Mouse (Mus musculus) lung, embryonic 16.5 days (tissue): Measurements from ENCODE around the gene Mmp24. TPM values are rescaled to one million over a fixed set of nuclear protein-coding genes. Genes with fewer than 3 reads are reported as not detected.

Source experiments
- ATAC-seq: fragments of 200-750 bp; cut with Nextera tagmentation; 2 replicates; pipeline ENCODE4 v1.8.0; 2017; ENCODE audit warnings: low read depth, mild to moderate bottlenecking, moderate library complexity
- H3K27ac ChIP-seq: fragments of 300-500 bp; sonication (generic); 2 replicates; pipeline ENCODE4 v1.5.1; 2014; ENCODE audit warnings: mild to moderate bottlenecking, control low read depth, low read length
- H3K27me3 ChIP-seq: fragments of 300-500 bp; sonication (generic); 2 replicates; pipeline ENCODE4 v1.6.1; 2014; ENCODE audit warnings: low read depth, low read length, mixed read lengths; ENCODE audit not compliant: control insufficient read depth, insufficient read depth
- H3K36me3 ChIP-seq: fragments of 300-500 bp; sonication (generic); 2 replicates; pipeline ENCODE4 v1.6.1; 2014; ENCODE audit warnings: low read length; ENCODE audit not compliant: control insufficient read depth, insufficient read depth
- H3K4me1 ChIP-seq: fragments of 300-500 bp; sonication (generic); replicated peaks from 2 replicates; pipeline ENCODE4 v1.6.1; 2014; ENCODE audit warnings: low read length, mixed read lengths; ENCODE audit not compliant: control insufficient read depth, insufficient read depth
- H3K4me2 ChIP-seq: fragments of 300-500 bp; sonication (generic); 2 replicates; pipeline ENCODE4 v1.6.1; 2014; ENCODE audit warnings: low read depth, low read length, control low read depth
- H3K4me3 ChIP-seq: fragments of 300-500 bp; sonication (generic); 2 replicates; pipeline ENCODE4 v1.5.1; 2014; ENCODE audit warnings: mild to moderate bottlenecking, low read length, control low read depth
- H3K9ac ChIP-seq: fragments of 300-500 bp; sonication (generic); 2 replicates; pipeline ENCODE4 v1.6.1; 2014; ENCODE audit warnings: low read length, control low read depth
- H3K9me3 ChIP-seq: fragments of 300-500 bp; sonication (generic); 2 replicates; pipeline ENCODE4 v1.6.1; 2016; ENCODE audit warnings: low read length; ENCODE audit not compliant: control insufficient read depth
- WGBS: fragments of 180-500 bp; shearing (Covaris S2); extraction: QIAGEN DNeasy Blood & Tissue Kit; methylation state at CpG from one replicate; pipeline ENCODE4 v1.1.7; 2014; 5-methylcytosine and 5-hydroxymethylcytosine counted together
- polyA plus RNA-seq: library from polyadenylated mRNA; unstranded; fragments of >200 nt; fragmentation: Nextera tagmentation; extraction: Ambion mirVana; gene quantifications from 2 replicates; pipeline ENCODE4 v1.2.1, GENCODE M21; 2015

The Mmp24 gene
- polyA plus RNA-seq, 1 experiment from 2014 or later = 0.06 TPM

GRCm38 (mm10) chr2:155860102-155860501, 85.0 kb downstream of the Mmp24 start:
- H3K9me3 ChIP-seq = no peaks in the 10 kb centered on the region
- 80% methylated on average over 7 of the region's 7 CpGs for WGBS
- H3K4me2 ChIP-seq = no peak overlapping the region

GRCm38 (mm10) chr2:155861581-155861980, 86.4 kb downstream of the Mmp24 start:
- Histone ChIP-seq H3K9ac (no peak overlapping the region), H3K27me3 (no peaks in the 10 kb centered on the region), H3K4me3 (no peak overlapping the region), H3K4me2 (no peak overlapping the region), H3K27ac (no peak overlapping the region), H3K9me3 (no peaks in the 10 kb centered on the region), H3K36me3 (peaks cover 2% of the 10 kb centered on the region; the same call in 1 of the 2 replicates), H3K4me1 (peaks cover 4% of the 10 kb centered on the region; the same call in 1 of the 2 replicates)
- no peak for ATAC-seq
- WGBS = 86% methylated on average over 6 of the region's 6 CpGs

More at GRCm38 (mm10) chr2:155860102-155860501, 85.0 kb downstream of the Mmp24 start:
- ATAC-seq = no peak
- H3K4me3 ChIP-seq = no peak overlapping the region
- H3K4me1 ChIP-seq = peaks cover 4% of the 10 kb centered on the region; the same call in 1 of the 2 replicates
- peaks cover 5% of the 10 kb centered on the region for H3K36me3 ChIP-seq
- no peak overlapping the region for H3K9ac ChIP-seq
- H3K27me3 ChIP-seq = no peaks in the 10 kb centered on the region
- H3K27ac ChIP-seq = no peak overlapping the region

- Histone ChIP-seq H3K9ac (no peak overlapping the region), H3K4me1 (peaks cover 4% of the 10 kb centered on the region; the same call in 1 of the 2 replicates), H3K27me3 (no peaks in the 10 kb centered on the region), H3K4me3 (no peak overlapping the region), H3K36me3 (no peaks in the 10 kb centered on the region), H3K4me2 (no peak overlapping the region), H3K9me3 (no peaks in the 10 kb centered on the region), H3K27ac (no peak overlapping the region)
- 64% methylated on average over 13 of the region's 13 CpGs for WGBS
- ATAC-seq = peak; percentile 64; the same call in 1 of the 2 replicates
Measured at GRCm38 (mm10) chr2:155862573-155863300, 87.6 kb downstream of the Mmp24 start.

GRCm38 (mm10) chr2:155863301-155863867, 88.2 kb downstream of the Mmp24 start:
- H3K9ac ChIP-seq = no peak overlapping the region
- no peaks in the 10 kb centered on the region for H3K9me3 ChIP-seq
- WGBS = 58% methylated on average over 11 of the region's 11 CpGs
- no peak overlapping the region for H3K27ac ChIP-seq
- H3K4me2 ChIP-seq = no peak overlapping the region
- H3K27me3 ChIP-seq = no peaks in the 10 kb centered on the region
- H3K36me3 ChIP-seq = no peaks in the 10 kb centered on the region
- ATAC-seq = no peak
- peaks cover 4% of the 10 kb centered on the region; the same call in 1 of the 2 replicates for H3K4me1 ChIP-seq
- H3K4me3 ChIP-seq = no peak overlapping the region

Other genes with a start within 250 kb of the Mmp24 start
- 27.7 and 32.0 TPM in 2 replicates for gene Gss, start 182.5 kb upstream of the Mmp24 start, polyA plus RNA-seq
- gene Myh7b, start 164.1 kb upstream of the Mmp24 start, polyA plus RNA-seq = 0.18 and 0.75 TPM in 2 replicates
- 119 and 123 TPM in 2 replicates for gene Trpc4ap, start 83.0 kb upstream of the Mmp24 start, polyA plus RNA-seq
- 47.0 and 49.0 TPM in 2 replicates for gene Edem2, start 45.9 kb upstream of the Mmp24 start, polyA plus RNA-seq
- not detected in 2 replicates for gene Gm17581, start 39.5 kb upstream of the Mmp24 start, polyA plus RNA-seq
- gene Procr, start 24.2 kb upstream of the Mmp24 start, polyA plus RNA-seq = 16.3 and 16.8 TPM in 2 replicates
- 19.4 and 21.6 TPM in 2 replicates for gene BC029722, start 44.1 kb downstream of the Mmp24 start, polyA plus RNA-seq
- 155 and 163 TPM in 2 replicates for gene Eif6, start 51.6 kb downstream of the Mmp24 start, polyA plus RNA-seq
- 0.11 and 0.13 TPM in 2 replicates for gene Fam83c, start 59.5 kb downstream of the Mmp24 start, polyA plus RNA-seq
- gene Uqcc1, start 155.0 kb downstream of the Mmp24 start, polyA plus RNA-seq = 59.6 and 64.9 TPM in 2 replicates
- gene Gm15557, start 165.4 kb downstream of the Mmp24 start, polyA plus RNA-seq = not detected in 2 replicates
- 0.23 and 0.33 TPM in 2 replicates for gene Gdf5, start 170.0 kb downstream of the Mmp24 start, polyA plus RNA-seq
- gene Cep250, start 181.1 kb downstream of the Mmp24 start, polyA plus RNA-seq = 16.3 and 17.6 TPM in 2 replicates
- gene 6430550D23Rik, start 232.6 kb downstream of the Mmp24 start, polyA plus RNA-seq = 1.5 and 1.6 TPM in 2 replicates
- gene Ergic3, start 232.7 kb downstream of the Mmp24 start, polyA plus RNA-seq = 224 and 242 TPM in 2 replicates